Mouse (Mus musculus) thymus, adult 2 months (tissue): ENCODE results near the gene Gm6020.

Experiments used
- CTCF ChIP-seq: fragments of 200-500 bp; IDR thresholded peaks from 2 replicates; pipeline ENCODE4 v1.5.1; 2012; ENCODE audit warnings: mild to moderate bottlenecking, control low read depth, low read length, moderate library complexity, borderline replicate concordance; ENCODE audit not compliant: control insufficient read depth, poor library complexity, insufficient read depth; ENCODE audit errors: extremely low read depth
- POLR2A ChIP-seq: fragments of 200-500 bp; IDR thresholded peaks from 2 replicates; pipeline ENCODE4 v1.6.1; 2012; ENCODE audit warnings: mild to moderate bottlenecking, low read length, control low read depth, moderate library complexity; ENCODE audit not compliant: control insufficient read depth, poor library complexity, insufficient read depth; ENCODE audit errors: extremely low read depth

GRCm38 (mm10) chr19:61151701-61152420 lies 31.8 kb upstream of the Gm6020 start:
- TF ChIP-seq CTCF (no peak), POLR2A (no peak)
